Mouse (Mus musculus) megakaryocyte, embryonic 14.5 days (primary cell): ENCODE data around the gene Gm38392.

Source experiments
- FLI1 ChIP-seq: IDR thresholded peaks from 2 replicates; pipeline ENCODE4 v1.6.1; 2012; ENCODE audit warnings: low read length, inconsistent platforms, mixed read lengths
- GATA1 ChIP-seq: IDR thresholded peaks from 3 replicates; pipeline ENCODE4 v1.6.1; 2012; ENCODE audit warnings: mixed read lengths, low read length, inconsistent platforms, borderline replicate concordance

- TF ChIP-seq GATA1 (no peak), FLI1 (no peak)
Observed at GRCm38 (mm10) chr3:88222446-88222845, 64.6 kb downstream of the Gm38392 start.
